Mouse (Mus musculus): ENCODE measurements around the gene Rraga. TPM values are rescaled to one million over a fixed set of nuclear protein-coding genes. Genes with fewer than 3 reads are reported as not detected.
"Not testable (repeated sequence)": the region's sequence is repeated elsewhere in the genome, so short reads cannot be mapped to it uniquely, and the experiment has no call there.

Gene Rraga
- polyA plus RNA-seq, 1 experiment from 2014 or later, result 148 TPM

DNA sequence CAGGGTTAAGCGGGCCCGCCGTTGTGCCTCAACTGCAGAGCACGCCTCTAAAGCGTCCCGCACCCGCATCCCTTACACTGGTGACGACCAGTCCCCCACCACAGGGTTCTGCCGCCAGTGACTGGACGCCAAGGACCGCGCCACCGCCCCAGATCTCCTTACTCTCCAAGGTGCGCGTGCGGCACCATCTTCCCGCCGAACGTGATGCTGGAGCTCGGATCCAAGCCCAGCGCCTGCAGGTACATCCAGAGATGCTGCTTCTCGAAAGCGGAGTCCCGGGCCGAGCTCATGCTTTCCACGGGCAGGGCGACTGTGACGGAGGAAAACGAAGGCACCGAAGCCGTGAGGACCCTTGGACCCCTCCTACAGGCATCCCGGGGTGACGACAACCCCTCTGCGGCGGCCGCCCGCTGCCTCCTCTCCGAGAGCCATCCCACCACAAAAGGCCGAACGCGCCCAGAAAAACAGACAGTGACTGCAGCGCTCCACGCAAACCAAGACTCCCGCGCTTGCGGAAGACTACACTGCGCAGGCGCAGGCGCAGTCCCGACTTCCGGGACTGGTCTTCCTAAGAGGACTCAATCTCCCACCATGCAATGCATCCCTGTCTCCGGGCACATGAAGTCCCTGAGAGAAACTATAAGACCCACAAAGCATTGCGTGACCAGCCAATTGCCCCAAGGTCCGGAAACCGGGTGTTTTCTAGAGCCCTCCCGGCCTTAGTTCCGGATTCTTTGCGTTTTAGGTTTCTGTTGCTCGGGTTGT lies 36.2 kb downstream of the Rraga start, which contains the start of gene Haus6:
Gene Haus6, minus strand, starts transcription at position 532 of the 765 bp plus-strand sequence.
- Histone ChIP-seq H3K4me1 (peaks cover 19% of the 10 kb centered on the region), H3K4me3 (replicated peaks) (peak within 1 kb of the TSS; percentile 87), H3K27ac (replicated peaks) (peak within 1 kb of the TSS; percentile 81), H3K36me3 (no peaks in the 10 kb centered on the region), H3K9ac (replicated peaks) (peak within 1 kb of the TSS; percentile 65), H3K4me2 (peak within 1 kb of the TSS; percentile 85), H3K27me3 (replicated peaks) (no peaks in the 10 kb centered on the region), H3K9me3 (replicated peaks) (no peaks in the 10 kb centered on the region)
- peak; percentile 100 for ATAC-seq (ENCODE audit: low FRiP score)
- WGBS, result under 1% methylated on average over 59 of the region's 59 CpGs

DNA sequence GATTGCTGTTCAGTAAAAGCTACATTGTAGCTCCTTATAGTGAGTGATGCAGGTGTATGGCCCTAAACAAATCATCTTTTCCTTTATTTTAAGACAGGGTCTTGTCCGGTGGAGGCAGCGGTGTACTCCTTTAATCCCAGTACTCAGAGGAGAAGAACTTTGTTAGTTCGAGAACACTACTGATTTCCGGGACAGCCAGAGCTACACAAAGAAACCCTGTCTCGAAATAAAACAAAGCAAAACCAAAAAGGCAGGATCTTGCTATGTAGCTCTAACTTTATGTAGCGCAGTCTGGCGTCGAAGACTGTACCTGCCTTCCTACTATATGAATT lies 36.8 kb downstream of the Rraga start:
- 39% methylated on average over 8 of the region's 8 CpGs for WGBS

DNA sequence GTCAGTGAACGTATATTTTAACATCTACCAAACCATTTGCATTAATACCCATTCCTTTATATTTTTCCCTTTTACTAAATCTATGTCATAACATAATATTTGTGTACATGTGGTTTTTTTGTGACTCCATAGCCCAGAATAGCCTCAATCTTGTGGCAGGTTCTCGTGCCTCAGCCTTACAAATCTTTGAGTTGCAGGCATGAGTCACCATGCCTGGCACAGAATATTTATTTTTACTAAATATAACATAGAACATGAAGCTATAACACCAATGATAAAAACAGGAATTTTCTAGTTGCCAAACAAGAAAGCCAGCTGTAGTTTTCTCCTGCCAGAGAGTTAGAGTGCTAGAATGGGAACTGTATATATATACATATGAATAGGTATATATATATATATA lies 45.0 kb downstream of the Rraga start:
- H3K9me3 ChIP-seq (replicated peaks), result no peaks in the 10 kb centered on the region
- H3K4me3 ChIP-seq (replicated peaks), result no peak overlapping the region
- no peak overlapping the region for H3K27ac ChIP-seq (replicated peaks)
- no peaks in the 10 kb centered on the region for H3K4me1 ChIP-seq
- no peak for ATAC-seq (ENCODE audit: low FRiP score)
- H3K9ac ChIP-seq (replicated peaks), result no peak overlapping the region
- no peaks in the 10 kb centered on the region for H3K36me3 ChIP-seq
- 66% methylated on average over 2 of the region's 2 CpGs for WGBS
- H3K4me2 ChIP-seq, result no peak overlapping the region
- H3K27me3 ChIP-seq (replicated peaks), result no peaks in the 10 kb centered on the region

More for the DNA sequence above, 36.8 kb downstream of the Rraga start:
- no peaks in the 10 kb centered on the region for H3K9me3 ChIP-seq (replicated peaks)
- H3K4me1 ChIP-seq, result peaks cover 19% of the 10 kb centered on the region
- H3K9ac ChIP-seq (replicated peaks), result peak overlapping the region; percentile 50
- H3K36me3 ChIP-seq, result no peaks in the 10 kb centered on the region
- peak overlapping the region; percentile 87 for H3K4me3 ChIP-seq (replicated peaks)
- no peaks in the 10 kb centered on the region for H3K27me3 ChIP-seq (replicated peaks)
- H3K4me2 ChIP-seq, result peak overlapping the region; percentile 85
- H3K27ac ChIP-seq (replicated peaks), result peak overlapping the region; percentile 81
- no peak; the same call in 1 of the 2 replicates for ATAC-seq (ENCODE audit: low FRiP score)

DNA sequence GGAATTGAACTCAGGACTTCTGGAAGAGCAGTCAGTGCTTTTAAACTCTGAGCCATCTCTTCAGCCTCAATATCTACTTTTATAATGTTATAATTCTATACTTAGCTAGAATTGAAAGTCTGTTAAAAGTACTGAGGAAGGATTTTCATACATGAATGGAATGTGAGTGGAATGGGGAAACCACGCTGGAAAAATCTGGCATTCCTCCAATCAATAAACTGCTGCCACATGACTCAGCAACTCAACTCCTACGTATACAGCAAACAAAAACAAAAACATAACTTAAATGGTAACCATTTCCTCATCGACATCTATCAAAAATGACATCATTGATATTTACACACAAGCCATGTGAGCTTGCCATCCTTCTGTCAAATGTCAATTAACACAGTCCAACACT lies 46.6 kb downstream of the Rraga start:
- ATAC-seq (ENCODE audit: low FRiP score), result no peak
- Histone ChIP-seq H3K4me1 (no peaks in the 10 kb centered on the region), H3K9me3 (replicated peaks) (no peaks in the 10 kb centered on the region), H3K9ac (replicated peaks) (no peak overlapping the region), H3K4me3 (replicated peaks) (no peak overlapping the region), H3K4me2 (no peak overlapping the region), H3K27ac (replicated peaks) (no peak overlapping the region), H3K27me3 (replicated peaks) (no peaks in the 10 kb centered on the region), H3K36me3 (no peaks in the 10 kb centered on the region)
- WGBS, result 75% methylated on average over 3 of the region's 3 CpGs

DNA sequence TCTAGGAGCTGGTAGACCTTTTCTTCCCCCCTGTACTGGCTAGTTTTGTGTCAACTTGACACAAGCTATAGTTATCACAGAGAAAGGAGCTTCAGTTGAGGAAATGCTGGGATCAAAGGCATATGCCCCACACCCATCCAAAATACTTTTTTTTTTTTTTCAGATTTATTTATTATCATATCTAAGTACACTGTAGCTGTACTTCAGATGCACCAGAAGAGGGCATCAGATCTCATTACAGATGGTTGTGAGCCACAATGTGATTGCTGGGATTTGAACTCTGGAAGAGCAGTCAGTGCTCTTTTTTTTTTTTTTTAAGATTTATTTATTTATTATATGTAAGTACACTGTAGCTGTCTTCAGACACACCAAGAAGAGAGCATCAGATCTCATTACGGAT lies 47.1 kb downstream of the Rraga start:
- not testable (repeated sequence) for H3K9me3 ChIP-seq (replicated peaks); H3K27ac ChIP-seq (replicated peaks); H3K4me1 ChIP-seq; H3K4me2 ChIP-seq; H3K27me3 ChIP-seq (replicated peaks); H3K9ac ChIP-seq (replicated peaks); H3K4me3 ChIP-seq (replicated peaks); H3K36me3 ChIP-seq; ATAC-seq (ENCODE audit: low FRiP score)
- WGBS, result 100% methylated on average over 1 of the region's 1 CpGs

DNA sequence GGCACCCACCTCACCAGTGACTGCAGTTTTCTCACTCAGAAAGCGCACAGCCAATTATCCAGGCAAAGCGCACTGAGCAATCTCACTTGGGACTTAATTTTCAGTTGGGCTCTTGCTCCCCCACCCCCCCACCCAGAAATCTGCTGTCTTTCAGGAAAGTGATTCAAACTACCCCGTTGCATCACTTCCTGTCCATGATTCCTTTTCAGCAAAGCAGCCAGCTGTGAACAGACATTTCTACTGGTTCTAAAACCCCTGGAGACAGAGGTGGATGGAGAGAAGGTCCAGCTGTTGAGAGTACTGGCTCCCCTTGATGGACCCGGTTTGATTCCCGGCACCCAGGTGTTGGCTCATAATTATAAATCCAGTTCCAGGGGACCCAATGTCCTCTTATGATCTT lies 50.0 kb downstream of the Rraga start:
- Histone ChIP-seq H3K9me3 (replicated peaks) (no peaks in the 10 kb centered on the region), H3K27me3 (replicated peaks) (no peaks in the 10 kb centered on the region), H3K9ac (replicated peaks) (no peak overlapping the region), H3K4me3 (replicated peaks) (no peak overlapping the region), H3K4me2 (no peak overlapping the region), H3K27ac (replicated peaks) (no peak overlapping the region), H3K4me1 (no peaks in the 10 kb centered on the region), H3K36me3 (no peaks in the 10 kb centered on the region)
- no peak for ATAC-seq (ENCODE audit: low FRiP score)
- 91% methylated on average over 5 of the region's 5 CpGs for WGBS

DNA sequence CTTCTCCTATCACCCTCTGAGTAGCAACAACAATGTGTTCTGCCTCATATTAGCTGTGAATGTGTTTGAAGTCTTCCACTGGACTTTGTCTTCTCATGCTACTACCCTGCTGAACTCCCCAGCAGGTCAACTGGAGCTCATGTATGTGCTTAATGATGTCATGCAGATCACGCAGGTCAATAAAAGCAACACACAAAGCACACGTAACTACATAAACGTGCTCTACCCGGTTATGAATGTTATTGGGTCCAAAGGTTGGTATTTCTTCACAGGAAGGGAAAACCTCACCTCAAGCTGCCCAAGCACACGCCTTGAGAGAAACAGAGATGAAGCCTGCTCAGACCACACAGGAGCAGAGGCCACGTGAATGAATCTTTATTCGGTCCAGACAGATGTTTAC lies 51.0 kb downstream of the Rraga start:
- 95% methylated on average over 7 of the region's 7 CpGs for WGBS

More for the DNA sequence above, 51.0 kb downstream of the Rraga start:
- H3K4me2 ChIP-seq; ATAC-seq (ENCODE audit: low FRiP score); H3K4me3 ChIP-seq (replicated peaks); H3K27me3 ChIP-seq (replicated peaks); H3K27ac ChIP-seq (replicated peaks); H3K4me1 ChIP-seq; H3K9ac ChIP-seq (replicated peaks); H3K9me3 ChIP-seq (replicated peaks); H3K36me3 ChIP-seq: not testable (repeated sequence)

Other genes with a start within 250 kb of the Rraga start
- gene Saxo1, start 17.3 kb upstream of the Rraga start, polyA plus RNA-seq (2015; fragmentation: Nextera tagmentation; extraction: Ambion mirVana), result not detected in 2 replicates
- 5.9 and 8.5 TPM in 2 replicates for gene Haus6, start 36.4 kb downstream of the Rraga start, polyA plus RNA-seq (2015; fragmentation: Nextera tagmentation; extraction: Ambion mirVana)
- 40.0 and 53.9 TPM in 2 replicates for gene Plin2, start 94.4 kb downstream of the Rraga start, polyA plus RNA-seq (2015; fragmentation: Nextera tagmentation; extraction: Ambion mirVana)
- gene Dennd4c, start 172.9 kb downstream of the Rraga start, polyA plus RNA-seq (2015; fragmentation: Nextera tagmentation; extraction: Ambion mirVana), result 2.7 and 3.9 TPM in 2 replicates

All from neural tube, embryonic 15.5 days (tissue).